Mouse (Mus musculus) liver, postnatal 0 days (tissue): ENCODE results near the gene Myo3b. TPM values are rescaled to one million over a fixed set of nuclear protein-coding genes. Genes with fewer than 3 reads are reported as not detected.

Experiments
- ATAC-seq: fragments of 200-750 bp; cut with Nextera tagmentation; 2 replicates; pipeline ENCODE4 v1.8.0; 2017; ENCODE audit warnings: mild to moderate bottlenecking, moderate library complexity
- DNase-seq: peaks from one replicate; pipeline ENCODE4 v3.0.0-alpha.2; 2016
- H3K27ac ChIP-seq: fragments of 300-500 bp; sonication (generic); 2 replicates; pipeline ENCODE4 v1.5.1; 2014; ENCODE audit warnings: antibody characterized with exemption, moderate library complexity, mild to moderate bottlenecking, low read depth
- H3K27me3 ChIP-seq: fragments of 300-500 bp; sonication (generic); 2 replicates; pipeline ENCODE4 v1.6.1; 2014; ENCODE audit warnings: low read length, control low read depth, mixed read lengths; ENCODE audit not compliant: insufficient read depth
- H3K36me3 ChIP-seq: fragments of 300-500 bp; sonication (generic); replicated peaks from 2 replicates; pipeline ENCODE4 v1.6.1; 2014; ENCODE audit warnings: mild to moderate bottlenecking, control low read depth, low read length, moderate library complexity, mixed read lengths; ENCODE audit not compliant: insufficient read depth
- H3K4me1 ChIP-seq: fragments of 300-500 bp; sonication (generic); 2 replicates; pipeline ENCODE4 v1.6.1; 2014; ENCODE audit warnings: antibody characterized with exemption, mild to moderate bottlenecking, control low read depth; ENCODE audit not compliant: insufficient read depth
- H3K4me2 ChIP-seq: fragments of 300-500 bp; sonication (generic); 2 replicates; pipeline ENCODE4 v1.6.1; 2014; ENCODE audit warnings: low read depth, mild to moderate bottlenecking, low read length, moderate library complexity, mixed read lengths
- H3K4me3 ChIP-seq: fragments of 300-500 bp; sonication (generic); 2 replicates; pipeline ENCODE4 v1.5.1; 2014; ENCODE audit warnings: low read depth, low read length
- H3K9ac ChIP-seq: fragments of 300-500 bp; sonication (generic); replicated peaks from 2 replicates; pipeline ENCODE4 v1.6.1; 2014; ENCODE audit warnings: mild to moderate bottlenecking, moderate library complexity
- H3K9me3 ChIP-seq: fragments of 300-500 bp; sonication (generic); 2 replicates; pipeline ENCODE4 v1.6.1; 2016; ENCODE audit warnings: mild to moderate bottlenecking, control low read depth, low read length, mixed read lengths
- CTCF ChIP-seq: sonication (generic); IDR thresholded peaks from 2 replicates; pipeline ENCODE4 v1.5.1; 2016; ENCODE audit warnings: antibody characterized with exemption, low read depth
- EP300 ChIP-seq: IDR thresholded peaks from 2 replicates; pipeline ENCODE4 v1.6.1; 2016; ENCODE audit warnings: antibody characterized with exemption, low read depth, mild to moderate bottlenecking
- WGBS: fragments of 180-500 bp; shearing (Covaris S2); extraction: QIAGEN DNeasy Blood & Tissue Kit; methylation state at CpG from one replicate; pipeline ENCODE4 v1.1.7; 2014; ENCODE audit not compliant: insufficient replicate concordance; 5-methylcytosine and 5-hydroxymethylcytosine counted together
- polyA plus RNA-seq: library from polyadenylated mRNA; unstranded; fragments of >200 nt; fragmentation: Nextera tagmentation; extraction: Ambion mirVana; gene quantifications from 2 replicates; pipeline ENCODE4 v1.2.1, GENCODE M21; 2015

Myo3b gene
- polyA plus RNA-seq, 1 experiment from 2014 or later, result not detected

DNA sequence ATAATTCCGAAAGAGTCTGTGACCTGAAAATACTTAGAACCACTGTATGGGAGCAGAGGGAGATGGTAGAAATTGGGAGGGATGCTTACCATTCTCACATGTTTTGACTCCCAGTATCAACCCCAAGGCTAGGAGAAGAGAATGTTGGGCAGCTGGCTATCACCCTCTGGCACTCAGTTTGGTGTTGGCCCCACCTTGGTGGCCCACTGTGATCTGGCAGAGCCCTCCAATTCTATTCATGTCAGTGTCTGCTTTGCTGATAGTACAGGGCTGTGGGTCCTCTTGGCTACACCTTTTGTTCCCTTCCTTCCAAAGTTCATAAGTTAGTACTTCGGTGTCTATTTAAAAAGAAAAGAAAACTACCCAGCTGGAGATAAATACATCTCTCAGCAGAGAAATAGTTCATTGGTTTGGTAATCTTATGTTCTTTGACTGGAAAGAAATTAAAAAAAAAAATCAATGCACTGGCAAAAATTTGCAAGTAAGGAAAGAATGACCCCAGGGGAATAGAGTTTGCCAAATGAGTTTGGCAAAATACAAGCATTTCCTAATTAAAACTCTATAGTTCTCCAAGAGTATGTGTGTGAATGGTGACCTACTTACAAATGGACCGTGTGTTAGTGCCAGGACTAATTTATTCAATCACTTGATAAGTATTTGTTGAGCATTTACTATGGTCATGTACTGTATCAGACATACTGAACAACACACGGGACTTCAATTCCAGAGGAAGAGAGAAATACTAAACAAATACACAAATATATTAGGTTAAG is 98.5 kb downstream of the Myo3b start:
- no peak for TF ChIP-seq CTCF
- no peak for TF ChIP-seq EP300
- no peak overlapping the region for H3K4me2 ChIP-seq
- DNase-seq (no peak), ATAC-seq (no peak)
- H3K9me3 ChIP-seq, result no peaks in the 10 kb centered on the region
- H3K27ac ChIP-seq, result no peak overlapping the region
- H3K4me1 ChIP-seq, result no peaks in the 10 kb centered on the region
- WGBS, result 74% methylated on average over 4 of the region's 4 CpGs
- no peak overlapping the region for H3K9ac ChIP-seq
- no peaks in the 10 kb centered on the region for H3K36me3 ChIP-seq
- no peaks in the 10 kb centered on the region for H3K27me3 ChIP-seq
- no peak overlapping the region for H3K4me3 ChIP-seq

DNA sequence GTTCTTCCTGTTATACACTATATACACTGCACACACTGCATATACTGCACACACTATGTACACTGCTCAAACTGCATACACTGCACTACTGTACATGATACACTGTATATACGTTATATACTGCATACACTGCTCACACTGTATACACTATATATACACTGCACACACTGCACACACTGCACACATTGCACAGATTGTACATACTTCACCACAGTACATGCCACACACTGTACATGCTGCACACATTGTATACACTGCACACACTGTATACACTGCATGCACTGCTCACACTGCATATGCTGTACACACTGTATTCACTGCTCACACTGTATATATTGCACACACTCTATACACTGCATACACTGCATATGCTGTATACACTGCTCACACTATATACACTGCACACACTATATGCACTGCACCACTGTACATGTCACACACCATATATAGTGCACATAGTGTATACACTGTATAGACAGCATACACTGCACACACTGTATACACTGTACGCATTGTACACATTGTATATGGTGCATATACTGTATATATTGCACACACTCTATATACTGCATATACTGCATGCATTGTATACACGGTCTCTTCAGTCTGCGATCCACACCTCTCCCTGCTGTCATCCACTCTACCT is 104.7 kb downstream of the Myo3b start:
- Histone ChIP-seq H3K36me3 (no peaks in the 10 kb centered on the region), H3K9ac (no peak overlapping the region), H3K4me2 (no peak overlapping the region), H3K27me3 (no peaks in the 10 kb centered on the region), H3K9me3 (no peaks in the 10 kb centered on the region), H3K4me1 (no peaks in the 10 kb centered on the region), H3K4me3 (no peak overlapping the region), H3K27ac (no peak overlapping the region)
- no peak for TF ChIP-seq CTCF
- no peak for TF ChIP-seq EP300
- ATAC-seq (no peak), DNase-seq (no peak)
- WGBS, result 85% methylated on average over 4 of the region's 4 CpGs

DNA sequence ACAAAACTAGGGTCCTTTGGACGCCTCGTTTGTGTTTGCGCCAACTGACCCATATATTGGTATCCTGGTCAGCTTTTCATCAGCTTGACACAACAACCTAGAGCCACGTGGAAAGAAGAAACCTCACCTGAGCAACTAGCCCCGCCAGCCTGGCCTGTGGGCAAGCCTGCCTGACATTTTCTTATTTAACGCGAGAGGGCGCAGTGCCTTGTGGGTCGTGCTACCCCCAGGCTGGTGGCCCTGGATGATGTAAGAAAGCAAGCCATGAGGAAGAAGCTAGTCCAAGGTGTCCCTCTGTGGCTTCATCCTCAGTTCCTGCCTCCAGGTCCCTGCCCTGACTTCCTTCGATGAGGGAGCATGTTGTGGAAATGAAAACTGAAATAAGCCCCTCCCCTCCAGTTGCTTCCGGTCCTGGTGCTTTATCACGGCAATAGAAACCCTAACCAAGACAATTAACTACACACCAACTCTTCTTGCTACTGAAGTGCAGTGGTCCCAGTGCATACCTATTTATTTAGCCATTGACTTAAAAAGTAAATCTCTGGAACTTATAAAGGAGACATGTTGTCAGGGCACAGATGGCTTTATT is 108.2 kb downstream of the Myo3b start:
- H3K4me1 ChIP-seq, result no peaks in the 10 kb centered on the region
- ATAC-seq, result no peak
- TF ChIP-seq EP300 (no peak), CTCF (peak; percentile 33; the same call in 1 of the 2 replicates)

DNA sequence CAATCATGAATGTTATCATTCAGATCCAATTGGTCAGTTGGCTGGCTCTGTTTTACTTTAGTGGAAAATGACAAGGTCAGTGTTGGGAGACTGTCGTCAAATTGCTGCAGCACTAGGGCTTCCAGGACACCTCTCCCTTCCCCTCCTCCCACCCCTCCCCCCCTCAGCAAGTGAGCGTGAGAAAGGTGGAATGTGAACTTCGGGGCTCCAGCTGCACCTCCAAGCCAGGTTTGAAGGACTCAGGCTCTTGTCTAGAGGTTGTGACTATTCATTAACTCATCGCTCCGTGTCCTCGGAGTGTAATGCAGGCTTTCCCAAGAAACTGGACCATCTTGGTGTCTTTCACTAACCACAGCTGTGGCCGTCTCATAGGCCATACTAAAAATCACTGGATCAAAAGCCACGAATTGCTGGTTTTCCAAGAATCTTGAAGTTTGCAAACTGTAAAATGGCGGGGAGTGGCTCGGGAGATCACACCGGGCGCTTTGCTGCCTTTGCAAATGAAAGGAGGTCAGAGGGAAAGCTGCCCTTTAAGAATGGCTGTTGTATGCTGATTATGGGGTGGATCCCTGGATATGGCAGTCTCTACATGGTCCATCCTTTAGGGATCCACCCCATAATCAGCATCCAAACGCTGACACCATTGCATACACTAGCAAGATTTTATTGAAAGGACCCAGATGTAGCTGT is 110.0 kb downstream of the Myo3b start:
- H3K4me2 ChIP-seq, result no peak overlapping the region
- DNase-seq (no peak), ATAC-seq (no peak)
- no peak overlapping the region for H3K9ac ChIP-seq
- no peaks in the 10 kb centered on the region for H3K4me1 ChIP-seq
- H3K27ac ChIP-seq, result no peak overlapping the region
- TF ChIP-seq CTCF, result no peak
- TF ChIP-seq EP300, result no peak
- no peak overlapping the region for H3K4me3 ChIP-seq
- 68% methylated on average over 13 of the region's 13 CpGs for WGBS
- H3K9me3 ChIP-seq, result no peaks in the 10 kb centered on the region
- H3K36me3 ChIP-seq, result no peaks in the 10 kb centered on the region
- H3K27me3 ChIP-seq, result no peaks in the 10 kb centered on the region

More for the DNA sequence above, 108.2 kb downstream of the Myo3b start:
- no peak for DNase-seq
- no peak overlapping the region for H3K9ac ChIP-seq
- no peaks in the 10 kb centered on the region for H3K27me3 ChIP-seq
- H3K9me3 ChIP-seq, result no peaks in the 10 kb centered on the region
- no peak overlapping the region for H3K4me3 ChIP-seq
- WGBS, result 48% methylated on average over 12 of the region's 12 CpGs
- no peak overlapping the region for H3K27ac ChIP-seq
- H3K4me2 ChIP-seq, result no peak overlapping the region
- no peaks in the 10 kb centered on the region for H3K36me3 ChIP-seq

DNA sequence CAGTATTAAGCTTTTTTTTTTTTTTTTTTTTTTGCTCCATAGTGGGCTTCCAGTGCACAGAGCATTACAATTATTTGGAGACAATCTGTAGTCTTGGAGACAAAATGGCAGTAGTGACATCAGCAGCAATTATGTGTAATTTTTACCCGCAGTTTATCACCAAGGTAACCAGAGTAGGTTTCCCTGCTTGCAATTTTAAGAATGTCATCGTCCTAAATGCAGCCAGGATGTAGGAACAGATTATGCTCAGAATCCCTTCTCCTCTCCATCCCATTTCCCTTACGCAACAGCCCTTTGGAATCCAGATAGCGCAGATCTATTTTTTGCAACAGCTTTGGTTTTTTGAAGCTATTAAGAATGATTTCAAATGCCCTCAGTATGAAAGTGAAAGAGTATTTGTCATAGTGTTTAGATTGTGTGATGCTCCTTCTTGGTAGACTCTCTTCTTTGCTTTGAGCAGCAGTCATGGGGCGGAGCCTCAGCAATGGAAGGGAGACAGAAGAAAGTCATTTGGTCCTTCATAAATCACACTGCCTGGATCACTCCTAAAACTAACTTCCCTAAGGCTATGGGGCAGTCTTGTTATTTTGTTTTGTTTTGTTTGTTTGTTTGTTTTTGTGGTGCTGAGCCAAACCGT is 111.6 kb downstream of the Myo3b start:
- H3K9ac ChIP-seq, result no peak overlapping the region
- no peak for ATAC-seq
- WGBS, result 71% methylated on average over 6 of the region's 6 CpGs

DNA sequence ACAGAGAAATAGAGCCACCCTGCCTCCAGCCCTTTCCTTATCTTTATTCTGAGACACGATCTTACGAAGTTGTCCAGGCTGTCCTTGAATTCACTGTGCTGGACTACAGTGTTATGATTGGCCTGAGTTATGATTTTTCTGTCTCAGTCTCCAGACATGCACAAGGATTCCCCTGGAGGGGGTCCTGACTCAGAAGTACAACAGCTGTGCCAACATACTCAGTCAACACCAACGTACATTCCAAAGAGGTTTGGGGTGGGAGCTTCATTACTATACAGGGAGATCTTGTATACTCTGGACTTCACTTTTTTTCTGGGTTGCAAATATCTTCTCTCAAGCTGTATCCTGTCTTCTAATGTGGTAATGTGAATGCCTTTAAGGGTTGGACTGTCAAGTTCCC is 113.0 kb downstream of the Myo3b start:
- TF ChIP-seq EP300, result no peak
- no peak for TF ChIP-seq CTCF
- H3K4me3 ChIP-seq, result no peak overlapping the region
- WGBS, result 77% methylated on average over 3 of the region's 3 CpGs
- H3K27ac ChIP-seq, result no peak overlapping the region
- no peak for DNase-seq
- H3K36me3 ChIP-seq, result no peaks in the 10 kb centered on the region
- H3K9me3 ChIP-seq, result no peaks in the 10 kb centered on the region
- H3K4me1 ChIP-seq, result no peaks in the 10 kb centered on the region
- H3K9ac ChIP-seq, result no peak overlapping the region
- no peak overlapping the region for H3K4me2 ChIP-seq
- H3K27me3 ChIP-seq, result no peaks in the 10 kb centered on the region
- no peak for ATAC-seq

More for the DNA sequence above, 111.6 kb downstream of the Myo3b start:
- DNase-seq, result no peak
- Histone ChIP-seq H3K27me3 (no peaks in the 10 kb centered on the region), H3K4me1 (no peaks in the 10 kb centered on the region), H3K27ac (no peak overlapping the region), H3K4me3 (no peak overlapping the region), H3K4me2 (no peak overlapping the region), H3K36me3 (no peaks in the 10 kb centered on the region), H3K9me3 (no peaks in the 10 kb centered on the region)
- no peak for TF ChIP-seq CTCF
- TF ChIP-seq EP300, result no peak
